Mouse (Mus musculus) hindbrain, embryonic 10.5 days (tissue): Measurements from ENCODE around the gene Hyal2. TPM values are rescaled to one million over a fixed set of nuclear protein-coding genes. Genes with fewer than 3 reads are reported as not detected.

Experiments used
- DNase-seq: peaks from one replicate; pipeline ENCODE4 v3.0.0-alpha.2; 2017; ENCODE audit warnings: low spot score
- H3K27ac ChIP-seq: fragments of 300-500 bp; sonication (generic); 2 replicates; pipeline ENCODE4 v1.5.1; 2016; ENCODE audit warnings: mild to moderate bottlenecking, moderate library complexity
- H3K27me3 ChIP-seq: fragments of 300-500 bp; sonication (generic); 2 replicates; pipeline ENCODE4 v1.6.1; 2016; ENCODE audit warnings: mild to moderate bottlenecking; ENCODE audit not compliant: poor library complexity, insufficient read depth, severe bottlenecking
- H3K36me3 ChIP-seq: fragments of 300-500 bp; sonication (generic); 2 replicates; pipeline ENCODE4 v1.6.1; 2016; ENCODE audit warnings: mild to moderate bottlenecking, moderate library complexity
- H3K4me1 ChIP-seq: fragments of 300-500 bp; sonication (generic); replicated peaks from 2 replicates; pipeline ENCODE4 v1.6.1; 2016; ENCODE audit warnings: mild to moderate bottlenecking
- H3K4me3 ChIP-seq: fragments of 300-500 bp; sonication (generic); 2 replicates; pipeline ENCODE4 v1.5.1; 2016; ENCODE audit warnings: mild to moderate bottlenecking, moderate library complexity
- H3K9me3 ChIP-seq: fragments of 300-500 bp; sonication (generic); 2 replicates; pipeline ENCODE4 v1.6.1; 2016; ENCODE audit warnings: mild to moderate bottlenecking, moderate library complexity
- WGBS: fragments of 180-500 bp; shearing (Covaris S2); methylation state at CpG from one replicate; pipeline ENCODE4 v1.1.7; 2016; 5-methylcytosine and 5-hydroxymethylcytosine counted together
- polyA plus RNA-seq: library from polyadenylated mRNA; unstranded; fragments of >200 nt; fragmentation: Nextera tagmentation; extraction: Ambion mirVana; gene quantifications from 2 replicates; pipeline ENCODE4 v1.2.1, GENCODE M21; 2016

Hyal2 gene
- polyA plus RNA-seq, 1 experiment from 2014 or later = 135 TPM

GRCm38 (mm10) chr9:107576357-107577107, 8.8 kb downstream of the Hyal2 start, which contains the start of gene Hyal1:
Gene Hyal1 (plus strand): TSS chr9:107576927.
- WGBS = 25% methylated on average over 16 of the region's 16 CpGs
- Histone ChIP-seq H3K4me3 (peak within 1 kb of the TSS; percentile 52), H3K27ac (peak within 1 kb of the TSS; percentile 86), H3K9me3 (no peaks in the 10 kb centered on the region; the same call in 1 of the 2 replicates), H3K4me1 (peaks cover 71% of the 10 kb centered on the region), H3K27me3 (no peaks in the 10 kb centered on the region), H3K36me3 (peaks cover 38% of the 10 kb centered on the region)
- peak; percentile 89 for DNase-seq

GRCm38 (mm10) chr9:107577871-107578270, 10.1 kb downstream of the Hyal2 start:
- Histone ChIP-seq H3K27me3 (no peaks in the 10 kb centered on the region), H3K36me3 (peaks cover 30% of the 10 kb centered on the region), H3K4me3 (0 out of 2 replicates have a peak overlapping the region, but pooled peaks have one; percentile 52), H3K27ac (no peak overlapping the region), H3K9me3 (no peaks in the 10 kb centered on the region; the same call in 1 of the 2 replicates), H3K4me1 (peaks cover 74% of the 10 kb centered on the region)
- no peak for DNase-seq
- 92% methylated on average over 10 of the region's 10 CpGs for WGBS

GRCm38 (mm10) chr9:107578587-107578986, 10.8 kb downstream of the Hyal2 start, which contains the start of gene Naa80:
Gene Naa80 (plus strand): TSS chr9:107578887.
- 0 out of 2 replicates have a peak within 1 kb of the TSS, but pooled peaks have one; percentile 70 for H3K4me3 ChIP-seq
- DNase-seq = no peak
- peak within 1 kb of the TSS; percentile 93; the same call in 1 of the 2 replicates for H3K27ac ChIP-seq

GRCm38 (mm10) chr9:107579023-107579900, 11.5 kb downstream of the Hyal2 start:
- Histone ChIP-seq H3K27me3 (no peaks in the 10 kb centered on the region), H3K9me3 (no peaks in the 10 kb centered on the region), H3K4me1 (peaks cover 78% of the 10 kb centered on the region), H3K36me3 (peaks cover 27% of the 10 kb centered on the region), H3K4me3 (0 out of 2 replicates have a peak overlapping the region, but pooled peaks have one; percentile 70), H3K27ac (peak overlapping the region; percentile 93; the same call in 1 of the 2 replicates)
- DNase-seq = no peak
- 94% methylated on average over 14 of the region's 14 CpGs for WGBS

More at GRCm38 (mm10) chr9:107578587-107578986, 10.8 kb downstream of the Hyal2 start, which contains the start of gene Naa80:
- H3K4me1 ChIP-seq = peaks cover 78% of the 10 kb centered on the region
- no peaks in the 10 kb centered on the region for H3K27me3 ChIP-seq
- no peaks in the 10 kb centered on the region; the same call in 1 of the 2 replicates for H3K9me3 ChIP-seq
- peaks cover 30% of the 10 kb centered on the region for H3K36me3 ChIP-seq
- 88% methylated on average over 3 of the region's 3 CpGs for whole genome bisulfite sequencing

GRCm38 (mm10) chr9:107580501-107581317, 13.0 kb downstream of the Hyal2 start, which contains the start of gene Hyal3:
Gene Hyal3 (plus strand): TSS chr9:107580818.
- Histone ChIP-seq H3K27ac (peak within 1 kb of the TSS; percentile 93), H3K4me1 (peaks cover 74% of the 10 kb centered on the region), H3K9me3 (no peaks in the 10 kb centered on the region), H3K36me3 (peaks cover 19% of the 10 kb centered on the region), H3K4me3 (peak within 1 kb of the TSS; percentile 70), H3K27me3 (no peaks in the 10 kb centered on the region)
- peak; percentile 84 for DNase-seq
- 1% methylated on average over 32 of the region's 32 CpGs for WGBS

- 76% methylated on average over 4 of the region's 4 CpGs for WGBS
- Histone ChIP-seq H3K27ac (peak overlapping the region; percentile 93), H3K9me3 (no peaks in the 10 kb centered on the region), H3K27me3 (no peaks in the 10 kb centered on the region), H3K4me1 (peaks cover 67% of the 10 kb centered on the region), H3K4me3 (peak overlapping the region; percentile 70), H3K36me3 (peaks cover 19% of the 10 kb centered on the region)
- no peak for DNase-seq
Measured at GRCm38 (mm10) chr9:107581584-107581983, 13.8 kb downstream of the Hyal2 start.

GRCm38 (mm10) chr9:107582509-107583062, 14.8 kb downstream of the Hyal2 start:
- no peak for DNase-seq
- WGBS = 90% methylated on average over 7 of the region's 7 CpGs
- Histone ChIP-seq H3K27ac (no peak overlapping the region), H3K4me1 (peaks cover 65% of the 10 kb centered on the region), H3K9me3 (no peaks in the 10 kb centered on the region), H3K4me3 (no peak overlapping the region), H3K27me3 (no peaks in the 10 kb centered on the region), H3K36me3 (peaks cover 19% of the 10 kb centered on the region)

GRCm38 (mm10) chr9:107583174-107583573, 15.4 kb downstream of the Hyal2 start:
- H3K9me3 ChIP-seq = no peaks in the 10 kb centered on the region
- peaks cover 65% of the 10 kb centered on the region for H3K4me1 ChIP-seq
- H3K27ac ChIP-seq = 0 out of 2 replicates have a peak overlapping the region, but pooled peaks have one; percentile 3
- WGBS = 91% methylated on average over 14 of the region's 14 CpGs
- no peak overlapping the region; the same call in 1 of the 2 replicates for H3K4me3 ChIP-seq
- H3K36me3 ChIP-seq = peaks cover 19% of the 10 kb centered on the region
- H3K27me3 ChIP-seq = no peaks in the 10 kb centered on the region
- DNase-seq = no peak

- Histone ChIP-seq H3K27me3 (no peaks in the 10 kb centered on the region), H3K4me1 (peaks cover 44% of the 10 kb centered on the region), H3K4me3 (no peak overlapping the region), H3K27ac (peak overlapping the region; percentile 70), H3K9me3 (no peaks in the 10 kb centered on the region), H3K36me3 (peaks cover 42% of the 10 kb centered on the region)
- DNase-seq = no peak
- WGBS = 92% methylated on average over 5 of the region's 5 CpGs
Measured at GRCm38 (mm10) chr9:107586504-107586903, 18.8 kb downstream of the Hyal2 start.

- 15% methylated on average over 46 of the region's 46 CpGs for WGBS
- peak; percentile 96 for DNase-seq
- peak within 1 kb of the TSS; percentile 85 for H3K27ac ChIP-seq
Measured at GRCm38 (mm10) chr9:107586974-107587832, 19.5 kb downstream of the Hyal2 start, which contains the start of gene Ifrd2. Gene Ifrd2 (plus strand): TSS chr9:107587642.

More at GRCm38 (mm10) chr9:107586974-107587832, 19.5 kb downstream of the Hyal2 start, which contains the start of gene Ifrd2:
- Histone ChIP-seq H3K36me3 (peaks cover 49% of the 10 kb centered on the region), H3K27me3 (no peaks in the 10 kb centered on the region), H3K9me3 (no peaks in the 10 kb centered on the region), H3K4me3 (peak within 1 kb of the TSS; percentile 68), H3K4me1 (peaks cover 42% of the 10 kb centered on the region)
